Mouse (Mus musculus): Measurements from ENCODE around the gene Huwe1.

The Huwe1 gene

GRCm38 (mm10) chrX:151951181-151951580 lies 150.6 kb downstream of the Huwe1 start:
- DNase-seq (ENCODE audit: low read depth) = peak; percentile 35

All from fibroblast of lung, adult 2 months (primary cell).